Mouse (Mus musculus): Measurements from ENCODE around the gene Slc16a11.

DNA sequence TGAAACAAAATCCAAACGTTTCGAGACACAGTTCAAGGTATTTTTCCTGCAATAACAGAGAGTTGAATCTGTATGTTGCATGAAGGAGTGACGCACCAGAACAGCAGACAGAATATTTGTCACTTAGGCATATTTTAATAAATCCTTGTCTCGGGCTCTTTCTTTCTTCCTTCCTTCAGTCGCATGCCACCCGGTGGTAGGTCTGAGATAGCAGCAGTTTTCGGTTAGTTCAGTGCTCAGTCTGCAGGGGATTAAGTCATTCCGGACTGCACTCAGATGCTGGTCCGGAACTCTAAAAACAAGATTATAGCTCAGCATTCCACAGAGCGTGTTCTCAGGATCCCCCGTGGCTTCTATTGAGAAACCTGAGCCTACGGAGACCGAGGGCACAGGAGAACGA, 33.2 kb upstream of the Slc16a11 start:
- TF ChIP-seq CTCF (conservative IDR thresholded peaks at IDR 0.05; ENCODE audit: low read length) (peak; percentile 46), POU5F1 (IDR thresholded peaks at IDR 0.05; ENCODE audit: borderline replicate concordance, low read length) (no peak)
